Mouse (Mus musculus) ovary, postnatal 36 days (tissue): ENCODE data around the gene Camta1.

Experiments used
- DNase-seq: peaks from one replicate; pipeline ENCODE4 v3.0.0; 2022; ENCODE audit warnings: low spot score, mixed read lengths

Gene Camta1

GRCm38 (mm10) chr4:151108834-151109241, 752.8 kb downstream of the Camta1 start:
- no peak for DNase-seq

- peak; percentile 91 for DNase-seq
Observed at GRCm38 (mm10) chr4:151108028-151108771, 753.5 kb downstream of the Camta1 start.

GRCm38 (mm10) chr4:151107131-151108001, 754.3 kb downstream of the Camta1 start:
- DNase-seq: peak; percentile 54

GRCm38 (mm10) chr4:151106468-151106867, 755.2 kb downstream of the Camta1 start:
- DNase-seq: no peak

GRCm38 (mm10) chr4:151105886-151106285, 755.8 kb downstream of the Camta1 start:
- no peak for DNase-seq

GRCm38 (mm10) chr4:151104147-151104546, 757.5 kb downstream of the Camta1 start:
- no peak for DNase-seq

- DNase-seq: no peak
Observed at GRCm38 (mm10) chr4:151103646-151104045, 758.0 kb downstream of the Camta1 start.

- DNase-seq: no peak
Observed at GRCm38 (mm10) chr4:151097104-151097438, 764.6 kb downstream of the Camta1 start.

GRCm38 (mm10) chr4:151096334-151097103, 765.2 kb downstream of the Camta1 start:
- DNase-seq: no peak

GRCm38 (mm10) chr4:151095207-151095606, 766.5 kb downstream of the Camta1 start:
- no peak for DNase-seq

- DNase-seq: no peak
Observed at GRCm38 (mm10) chr4:151089270-151089669, 772.4 kb downstream of the Camta1 start, which contains the start of gene Gm13090. Gm13090 (plus strand) TSS chr4:151089570.

GRCm38 (mm10) chr4:151088819-151089218, 772.9 kb downstream of the Camta1 start:
- no peak for DNase-seq

GRCm38 (mm10) chr4:151087358-151087757, 774.3 kb downstream of the Camta1 start:
- no peak for DNase-seq

- no peak for DNase-seq
Observed at GRCm38 (mm10) chr4:151083027-151083426, 778.6 kb downstream of the Camta1 start.

GRCm38 (mm10) chr4:151081977-151082376, 779.7 kb downstream of the Camta1 start:
- no peak for DNase-seq

GRCm38 (mm10) chr4:151081355-151081754, 780.3 kb downstream of the Camta1 start:
- no peak for DNase-seq

GRCm38 (mm10) chr4:151074817-151075216, 786.9 kb downstream of the Camta1 start:
- DNase-seq: no peak

GRCm38 (mm10) chr4:151073108-151073744, 788.5 kb downstream of the Camta1 start:
- peak; percentile 53 for DNase-seq

GRCm38 (mm10) chr4:151070962-151071361, 790.7 kb downstream of the Camta1 start:
- DNase-seq: no peak

GRCm38 (mm10) chr4:151068751-151069150, 792.9 kb downstream of the Camta1 start:
- no peak for DNase-seq

GRCm38 (mm10) chr4:151059566-151059965, 802.1 kb downstream of the Camta1 start:
- DNase-seq: no peak

GRCm38 (mm10) chr4:151058634-151059033, 803.0 kb downstream of the Camta1 start:
- no peak for DNase-seq
